Mouse (Mus musculus) erythroblast, embryonic 14.5 days (primary cell): ENCODE results near the gene Gipc2. TPM values are rescaled to one million over a fixed set of nuclear protein-coding genes. Genes with fewer than 3 reads are reported as not detected.

ENCODE experiments used
- H3K27me3 ChIP-seq: 2 replicates; pipeline ENCODE4 v1.6.1; 2012; ENCODE audit warnings: inconsistent platforms; ENCODE audit not compliant: control insufficient read depth
- H3K36me3 ChIP-seq: 2 replicates; pipeline ENCODE4 v1.6.1; 2012; ENCODE audit warnings: mild to moderate bottlenecking, inconsistent platforms; ENCODE audit not compliant: control insufficient read depth
- H3K4me1 ChIP-seq: 2 replicates; pipeline ENCODE4 v1.6.1; 2012; ENCODE audit warnings: inconsistent platforms; ENCODE audit not compliant: control insufficient read depth
- H3K4me3 ChIP-seq: replicated peaks from 2 replicates; pipeline ENCODE3; 2012; ENCODE audit warnings: moderate library complexity, mild to moderate bottlenecking, inconsistent platforms
- H3K9me3 ChIP-seq: 2 replicates; pipeline ENCODE4 v1.6.1; 2012; ENCODE audit warnings: low read length, inconsistent platforms, mixed read lengths; ENCODE audit not compliant: control insufficient read depth
- GATA1 ChIP-seq: IDR thresholded peaks from 2 replicates; pipeline ENCODE4 v1.6.1; 2012; ENCODE audit warnings: low read length, inconsistent platforms, mixed read lengths
- TAL1 ChIP-seq: IDR thresholded peaks from 3 replicates; pipeline ENCODE4 v1.6.1; 2012; ENCODE audit warnings: low read length, inconsistent platforms, mixed read lengths
- polyA plus RNA-seq: library from polyadenylated mRNA; stranded (reverse); fragments of >175 nt; gene quantifications from 2 replicates; pipeline ENCODE4 v1.2.3, GENCODE M21; 2012

Gene Gipc2
- polyA plus RNA-seq, 1 experiment, result not detected

GRCm38 (mm10) chr3:152113496-152113895, 52.5 kb downstream of the Gipc2 start:
- Histone ChIP-seq H3K9me3 (no peaks in the 10 kb centered on the region), H3K4me1 (peaks cover 64% of the 10 kb centered on the region), H3K36me3 (no peaks in the 10 kb centered on the region), H3K27me3 (peaks cover 26% of the 10 kb centered on the region), H3K4me3 (no peak overlapping the region)
- TF ChIP-seq GATA1, result no peak
- no peak for TF ChIP-seq TAL1

- TF ChIP-seq GATA1, result no peak
- TF ChIP-seq TAL1, result no peak
- H3K27me3 ChIP-seq, result peaks cover 34% of the 10 kb centered on the region
- H3K9me3 ChIP-seq, result no peaks in the 10 kb centered on the region
- H3K36me3 ChIP-seq, result no peaks in the 10 kb centered on the region
- H3K4me3 ChIP-seq, result no peak overlapping the region
- peaks cover 62% of the 10 kb centered on the region for H3K4me1 ChIP-seq
These were observed 53.4 kb downstream of the Gipc2 start for GRCm38 (mm10) chr3:152112664-152113063.

GRCm38 (mm10) chr3:152111482-152111881, 54.5 kb downstream of the Gipc2 start:
- TF ChIP-seq TAL1 (no peak), GATA1 (no peak)
- H3K4me1 ChIP-seq, result peaks cover 60% of the 10 kb centered on the region

GRCm38 (mm10) chr3:152111081-152111480, 54.9 kb downstream of the Gipc2 start:
- Histone ChIP-seq H3K27me3 (peaks cover 50% of the 10 kb centered on the region), H3K36me3 (no peaks in the 10 kb centered on the region), H3K9me3 (peaks cover 3% of the 10 kb centered on the region; the same call in 1 of the 2 replicates), H3K4me1 (peaks cover 61% of the 10 kb centered on the region), H3K4me3 (no peak overlapping the region)
- TF ChIP-seq TAL1, result no peak
- TF ChIP-seq GATA1, result no peak

More at GRCm38 (mm10) chr3:152111482-152111881, 54.5 kb downstream of the Gipc2 start:
- H3K36me3 ChIP-seq, result no peaks in the 10 kb centered on the region
- peaks cover 46% of the 10 kb centered on the region for H3K27me3 ChIP-seq
- no peaks in the 10 kb centered on the region; the same call in 1 of the 2 replicates for H3K9me3 ChIP-seq
- no peak overlapping the region for H3K4me3 ChIP-seq

- no peak overlapping the region for H3K4me3 ChIP-seq
- no peaks in the 10 kb centered on the region; the same call in 1 of the 2 replicates for H3K36me3 ChIP-seq
- H3K27me3 ChIP-seq, result peaks cover 68% of the 10 kb centered on the region
- TF ChIP-seq TAL1 (no peak), GATA1 (no peak)
- peaks cover 17% of the 10 kb centered on the region for H3K9me3 ChIP-seq
- peaks cover 43% of the 10 kb centered on the region for H3K4me1 ChIP-seq
These were observed 56.8 kb downstream of the Gipc2 start for GRCm38 (mm10) chr3:152109260-152109587.

- H3K4me3 ChIP-seq, result no peak overlapping the region
- peaks cover 69% of the 10 kb centered on the region for H3K27me3 ChIP-seq
These were observed 57.3 kb downstream of the Gipc2 start for GRCm38 (mm10) chr3:152108560-152109259.

GRCm38 (mm10) chr3:152108003-152108395, 58.0 kb downstream of the Gipc2 start:
- no peak overlapping the region for H3K4me3 ChIP-seq
- H3K4me1 ChIP-seq, result peaks cover 32% of the 10 kb centered on the region
- H3K27me3 ChIP-seq, result peaks cover 69% of the 10 kb centered on the region
- TF ChIP-seq GATA1 (no peak), TAL1 (no peak)
- peaks cover 17% of the 10 kb centered on the region for H3K9me3 ChIP-seq
- no peaks in the 10 kb centered on the region; the same call in 1 of the 2 replicates for H3K36me3 ChIP-seq

More at GRCm38 (mm10) chr3:152108560-152109259, 57.3 kb downstream of the Gipc2 start:
- no peaks in the 10 kb centered on the region; the same call in 1 of the 2 replicates for H3K36me3 ChIP-seq
- peaks cover 17% of the 10 kb centered on the region for H3K9me3 ChIP-seq
- no peak for TF ChIP-seq GATA1
- TF ChIP-seq TAL1, result no peak
- peaks cover 38% of the 10 kb centered on the region for H3K4me1 ChIP-seq

- H3K9me3 ChIP-seq, result peaks cover 17% of the 10 kb centered on the region
- H3K4me3 ChIP-seq, result no peak overlapping the region
- peaks cover 27% of the 10 kb centered on the region for H3K4me1 ChIP-seq
- peaks cover 69% of the 10 kb centered on the region for H3K27me3 ChIP-seq
- no peaks in the 10 kb centered on the region; the same call in 1 of the 2 replicates for H3K36me3 ChIP-seq
- no peak for TF ChIP-seq GATA1
- no peak for TF ChIP-seq TAL1
These were observed 58.7 kb downstream of the Gipc2 start for GRCm38 (mm10) chr3:152107149-152108002.
